Mouse (Mus musculus) spleen, adult 12 weeks (tissue): ENCODE data around the gene Ldlrad2.
A peak's percentile ranks its signal among the peaks of the same experiment; 100 is the strongest.
"Not testable (repeated sequence)": the region's sequence is repeated elsewhere in the genome, so short reads cannot be mapped to it uniquely, and the experiment has no call there.

Source experiments
- DNase-seq: peaks from one replicate; pipeline ENCODE4 v3.0.0; 2022; ENCODE audit warnings: low spot score

The Ldlrad2 gene

GRCm38 (mm10) chr4:137574469-137574868 lies at the start of gene Ldlrad2:
Gene Ldlrad2, minus strand, starts transcription at chr4:137574569.
- no peak for DNase-seq

GRCm38 (mm10) chr4:137622847-137623246 lies 48.5 kb upstream of the Ldlrad2 start:
- no peak for DNase-seq

- no peak for DNase-seq
Measured at GRCm38 (mm10) chr4:137610256-137610655, 35.9 kb upstream of the Ldlrad2 start.

- peak; percentile 25 for DNase-seq
Measured at GRCm38 (mm10) chr4:137609702-137610101, 35.3 kb upstream of the Ldlrad2 start.

- DNase-seq: no peak
Measured at GRCm38 (mm10) chr4:137609281-137609680, 34.9 kb upstream of the Ldlrad2 start.

DNA sequence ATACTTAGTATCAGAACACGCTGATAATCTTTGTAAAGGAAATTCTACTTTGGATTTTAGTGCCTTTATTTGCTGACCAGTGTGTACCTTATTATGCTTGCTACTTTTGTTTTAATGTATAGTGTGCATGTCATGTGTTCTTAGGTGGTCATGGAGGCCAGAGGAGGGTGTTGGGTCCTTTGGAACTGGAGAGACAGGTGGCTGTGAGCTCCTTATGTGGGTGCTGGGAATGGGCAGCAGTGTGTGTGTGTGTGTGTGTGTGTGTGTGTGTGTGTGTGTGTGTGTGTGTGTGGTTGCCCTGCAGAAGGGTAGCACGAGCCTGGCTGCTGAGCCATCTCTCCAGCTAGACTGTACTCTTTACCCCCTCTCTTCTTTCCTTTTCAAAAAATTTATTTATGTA lies 32.7 kb upstream of the Ldlrad2 start:
- no peak for DNase-seq

DNA sequence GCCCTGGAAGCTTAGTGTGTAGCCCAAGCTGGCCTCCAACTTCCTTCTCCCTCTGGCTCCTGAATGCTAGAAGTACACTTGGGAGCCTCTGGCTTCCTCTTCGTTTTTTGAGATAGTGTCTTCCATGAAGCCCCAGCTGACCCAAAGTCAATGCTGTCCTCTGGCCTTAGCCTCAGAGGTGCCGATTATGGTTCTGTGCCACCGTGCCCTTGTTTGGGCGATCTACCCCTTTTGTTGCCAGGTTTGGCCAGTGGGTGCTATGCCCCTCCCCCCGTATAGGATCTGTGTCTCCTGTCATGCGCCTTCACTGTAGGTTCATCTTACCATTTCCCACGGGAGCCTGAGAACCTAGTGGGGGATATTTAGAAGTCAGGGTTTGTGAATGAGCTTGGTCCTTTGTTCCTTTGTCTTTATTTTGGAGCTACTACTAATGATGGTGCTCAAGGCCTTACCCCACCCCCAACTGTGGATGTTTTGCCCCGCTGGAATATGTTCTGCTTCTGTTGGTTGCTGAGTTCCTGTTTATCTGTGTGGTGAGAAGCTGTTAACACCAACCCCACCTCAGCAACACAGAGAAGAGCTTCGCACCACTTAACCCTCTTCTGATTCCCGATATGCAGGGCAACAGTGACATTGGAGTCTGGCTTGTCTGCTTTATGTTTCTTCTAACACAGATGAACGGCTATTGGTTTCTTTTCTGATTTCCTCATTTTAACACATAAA lies 29.2 kb upstream of the Ldlrad2 start:
- DNase-seq: no peak

DNA sequence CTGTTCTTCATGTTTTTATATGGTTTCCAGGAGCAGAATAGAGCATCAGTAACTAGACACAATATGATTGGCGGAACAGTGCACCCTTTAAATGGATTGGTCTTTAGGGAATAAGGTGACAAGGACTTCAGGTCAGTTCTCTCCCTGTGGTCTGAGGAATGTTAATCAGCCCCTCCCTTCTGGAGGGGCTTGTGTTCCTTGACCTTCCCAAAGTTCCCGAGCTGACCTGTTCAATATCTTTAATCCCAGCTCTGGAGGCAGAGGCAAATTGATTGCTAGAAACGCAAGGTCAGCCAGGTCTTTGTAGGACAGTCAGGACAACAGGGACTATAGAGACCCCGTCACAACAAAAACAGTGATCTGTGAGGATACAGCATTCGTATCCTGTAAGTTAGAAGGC lies 24.2 kb upstream of the Ldlrad2 start:
- no peak for DNase-seq

DNA sequence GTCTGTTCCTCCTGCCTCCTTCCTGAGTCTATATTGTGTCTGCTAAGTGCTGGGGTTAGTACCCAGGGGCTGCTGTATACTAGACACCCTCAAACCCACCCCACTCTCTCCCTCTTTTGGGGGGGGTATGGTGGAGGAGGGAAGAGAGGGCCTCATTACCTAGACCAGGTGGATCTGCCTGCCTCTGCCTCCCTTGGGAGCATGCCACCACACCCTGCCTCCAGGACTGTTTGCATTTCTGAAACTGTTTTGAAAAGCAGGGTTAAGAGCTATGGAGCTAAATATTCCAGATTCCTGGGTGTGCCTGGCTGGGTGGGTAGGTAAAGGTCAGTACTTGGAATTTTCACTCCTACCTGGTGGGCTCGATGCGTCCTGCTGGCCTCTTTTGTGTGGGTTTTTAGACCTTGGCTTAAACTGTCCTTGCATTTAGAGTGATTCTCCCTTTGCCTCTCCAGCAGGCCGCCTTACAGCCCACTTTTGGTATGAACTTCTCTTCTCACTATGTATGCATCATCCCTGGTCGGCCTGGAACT lies 22.8 kb upstream of the Ldlrad2 start:
- no peak for DNase-seq

DNA sequence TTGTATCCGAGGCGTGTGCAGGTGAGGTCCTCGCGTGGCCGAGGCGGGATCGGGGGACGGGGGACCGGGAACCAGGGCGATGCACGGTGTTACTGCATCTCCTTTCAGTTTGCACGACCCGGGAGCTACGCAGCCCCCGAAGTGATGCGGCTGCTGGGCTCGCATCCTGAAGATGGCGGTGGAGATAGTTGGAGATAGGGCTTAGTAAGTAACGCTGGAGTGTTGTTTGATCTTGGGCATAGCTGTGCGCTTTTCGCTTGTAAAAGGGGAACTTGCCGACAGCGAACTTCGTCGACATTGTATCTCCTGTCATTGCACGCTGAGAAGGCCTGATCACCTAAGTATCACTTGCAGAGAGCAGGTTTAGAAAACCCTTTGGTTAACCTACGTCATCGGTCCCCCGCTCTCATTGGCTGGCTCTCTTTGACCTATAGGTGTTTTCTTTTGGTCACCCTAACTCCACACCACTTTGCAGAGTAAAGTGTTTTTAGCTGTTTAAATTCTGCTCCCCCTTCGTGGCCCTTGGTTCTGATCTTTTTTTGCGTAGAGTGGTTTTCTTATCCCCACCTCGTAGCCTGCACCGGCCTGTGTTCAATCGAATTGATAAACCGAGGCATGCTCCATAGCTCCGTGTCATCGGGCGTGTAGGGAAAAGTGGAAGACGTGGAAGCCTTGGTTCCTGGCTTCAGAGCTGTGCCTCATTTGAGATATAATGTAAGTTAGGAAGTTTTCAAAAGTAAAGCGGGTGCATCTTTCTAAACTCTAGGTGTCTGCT lies 20.3 kb upstream of the Ldlrad2 start:
- DNase-seq: no peak

DNA sequence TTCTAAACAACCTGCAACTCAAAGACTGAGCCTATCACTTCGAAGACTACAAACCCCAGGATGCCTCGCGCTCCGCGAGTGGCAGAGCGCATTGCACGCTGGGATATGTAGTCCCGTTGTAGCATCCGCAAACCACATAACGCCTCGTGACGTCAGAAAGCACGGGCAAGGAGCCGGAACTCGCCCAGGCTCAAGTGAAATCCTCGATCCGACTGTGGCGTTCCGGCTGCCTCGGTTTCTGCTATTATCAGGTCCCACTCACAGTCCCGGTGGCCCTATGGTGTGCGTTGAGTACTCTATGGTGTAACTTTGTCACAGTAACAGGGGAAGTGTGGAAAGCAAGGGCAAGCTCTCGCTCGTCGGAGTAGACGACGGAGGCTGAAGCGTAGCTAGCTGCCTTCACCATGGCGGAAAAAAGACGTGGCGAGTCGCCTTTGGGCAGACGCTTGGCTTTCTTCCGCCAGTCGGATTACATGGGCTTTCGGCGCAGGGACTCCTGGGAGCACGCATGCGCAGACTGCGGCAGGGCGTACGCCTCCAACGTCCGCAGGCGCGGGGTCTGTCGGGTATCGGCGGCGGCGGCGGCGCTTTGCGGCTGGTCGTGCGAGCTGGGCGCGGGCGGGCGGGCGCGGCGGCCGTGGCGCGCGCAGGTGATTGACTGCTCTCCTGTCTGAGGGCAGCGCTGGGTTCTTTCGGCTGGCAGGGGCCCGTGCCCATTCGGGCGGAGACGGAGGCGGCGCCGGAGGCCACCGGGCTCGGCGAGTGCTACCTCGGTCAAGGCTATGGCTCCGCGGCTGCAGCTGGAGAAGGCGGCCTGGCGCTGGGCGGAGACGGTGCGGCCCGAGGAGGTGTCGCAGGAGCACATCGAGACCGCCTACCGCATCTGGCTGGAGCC lies 19.5 kb upstream of the Ldlrad2 start, which contains the start of gene Usp48:
Gene Usp48 (plus strand): TSS at position 155 of the 895 bp plus-strand sequence.
- DNase-seq: peak; percentile 95

GRCm38 (mm10) chr4:137590961-137591360 lies 16.6 kb upstream of the Ldlrad2 start:
- no peak for DNase-seq

DNA sequence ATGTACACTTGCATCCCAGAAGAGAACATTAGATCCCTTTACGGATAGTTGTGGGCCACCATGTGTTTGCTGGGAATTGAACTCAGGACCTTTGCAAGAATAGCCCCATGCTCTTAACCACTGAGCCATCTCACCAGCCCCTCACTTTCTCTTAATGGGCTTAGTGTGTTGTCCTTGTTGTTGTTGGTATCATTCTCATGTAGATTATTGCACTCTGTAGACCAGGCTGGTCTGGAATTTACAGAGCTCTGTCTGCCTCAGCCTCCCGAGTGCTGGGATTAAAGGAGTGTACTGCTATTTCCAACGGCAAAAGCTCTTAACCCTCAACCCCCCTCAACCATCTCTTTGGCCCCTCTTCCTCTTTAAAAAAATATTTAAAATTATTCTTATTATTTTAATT lies 15.2 kb upstream of the Ldlrad2 start:
- no peak for DNase-seq

GRCm38 (mm10) chr4:137589095-137589494 lies 14.7 kb upstream of the Ldlrad2 start:
- DNase-seq: not testable (repeated sequence)

DNA sequence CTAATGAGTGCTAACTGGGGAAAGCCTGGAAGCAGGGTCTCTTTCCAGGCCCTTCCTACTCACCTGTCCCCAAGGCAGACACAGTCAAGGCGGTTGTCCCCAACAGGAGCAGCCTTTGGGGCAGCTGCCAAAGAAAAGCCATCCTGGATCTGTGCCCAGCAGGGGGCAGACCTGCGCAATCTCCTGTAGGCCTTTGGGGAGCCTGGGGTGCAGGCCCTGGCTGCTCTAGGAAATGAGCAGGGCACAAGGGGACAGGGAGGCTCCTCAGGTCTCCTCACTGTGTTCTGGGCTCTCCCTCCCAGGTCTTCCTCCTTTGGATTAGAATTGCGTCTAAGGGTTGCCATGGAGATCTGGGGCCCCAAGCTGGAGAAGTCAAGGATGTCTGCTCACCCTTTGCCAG lies 7.4 kb upstream of the Ldlrad2 start:
- DNase-seq: peak; percentile 18

- no peak for DNase-seq
Measured at GRCm38 (mm10) chr4:137580299-137580698, 5.9 kb upstream of the Ldlrad2 start.

GRCm38 (mm10) chr4:137579789-137580188 lies 5.4 kb upstream of the Ldlrad2 start:
- DNase-seq: no peak

- DNase-seq: peak; percentile 14
Measured at GRCm38 (mm10) chr4:137578181-137578845, 3.9 kb upstream of the Ldlrad2 start.

GRCm38 (mm10) chr4:137577486-137577885 lies 3.1 kb upstream of the Ldlrad2 start:
- no peak for DNase-seq

- no peak for DNase-seq
Measured at GRCm38 (mm10) chr4:137569873-137570272, 4.5 kb downstream of the Ldlrad2 start.

GRCm38 (mm10) chr4:137556673-137557210 lies 17.6 kb downstream of the Ldlrad2 start:
- DNase-seq: no peak
